Mouse (Mus musculus) 3T3-L1 (cell line): Measurements from ENCODE around the gene Aoc1.
"Not testable (repeated sequence)": the region's sequence is repeated elsewhere in the genome, so short reads cannot be mapped to it uniquely, and the experiment has no call there.

Source experiments
- DNase-seq: peaks from one replicate; pipeline ENCODE4 v3.0.0-alpha.2; 2015; ENCODE audit warnings: low read depth, low spot score

Gene Aoc1

DNA sequence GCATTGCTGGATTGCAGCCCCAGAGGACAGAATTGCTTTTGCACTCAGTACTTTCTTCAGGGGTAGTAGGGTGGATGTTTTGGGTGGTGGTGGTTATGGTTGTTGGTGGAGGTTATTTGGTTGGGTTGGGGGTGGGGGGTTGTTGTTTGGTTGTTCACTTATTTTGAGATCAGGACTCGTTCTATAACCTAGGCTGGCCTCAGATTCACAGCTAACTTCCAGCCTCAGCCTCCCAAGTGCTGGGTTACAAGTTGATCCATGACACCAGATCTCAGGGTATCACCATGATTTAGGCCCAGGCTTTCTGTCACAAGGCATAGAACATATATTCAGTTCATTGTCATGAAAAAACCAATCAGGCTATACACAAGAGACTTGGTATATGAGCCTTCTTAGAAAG, 11.8 kb upstream of the Aoc1 start:
- no peak for DNase-seq

GRCm38 (mm10) chr6:48861616-48862280, 10.9 kb upstream of the Aoc1 start:
- DNase-seq = no peak

DNA sequence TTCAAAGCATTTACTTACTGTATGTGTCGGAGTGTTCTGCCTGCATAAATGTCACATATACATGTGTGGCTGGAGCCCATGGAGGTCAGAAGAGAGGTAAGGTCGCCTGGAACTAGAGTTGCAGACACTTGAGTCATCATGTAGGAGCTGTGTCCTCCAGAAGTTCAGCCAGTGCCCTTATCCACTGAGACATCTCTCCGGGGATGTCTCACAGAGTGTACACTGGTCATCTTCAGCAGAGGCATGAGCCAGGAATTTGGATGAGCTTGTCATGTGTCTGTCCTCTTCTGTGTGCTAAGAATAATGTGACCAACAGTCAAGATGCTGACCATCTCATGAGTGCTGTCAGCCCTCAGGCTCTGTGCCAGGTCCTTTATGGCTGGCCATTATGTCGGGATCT, 9.9 kb upstream of the Aoc1 start:
- no peak for DNase-seq

- DNase-seq = no peak
Observed at GRCm38 (mm10) chr6:48863488-48863887, 9.2 kb upstream of the Aoc1 start.

- DNase-seq = no peak
Observed at GRCm38 (mm10) chr6:48864181-48864580, 8.5 kb upstream of the Aoc1 start.

GRCm38 (mm10) chr6:48864723-48865122, 8.0 kb upstream of the Aoc1 start:
- DNase-seq = no peak

GRCm38 (mm10) chr6:48865152-48865745, 7.4 kb upstream of the Aoc1 start:
- DNase-seq = no peak

GRCm38 (mm10) chr6:48866355-48866950, 6.2 kb upstream of the Aoc1 start:
- not testable (repeated sequence) for DNase-seq

GRCm38 (mm10) chr6:48867158-48867557, 5.5 kb upstream of the Aoc1 start:
- no peak for DNase-seq

GRCm38 (mm10) chr6:48869774-48870173, 2.9 kb upstream of the Aoc1 start:
- DNase-seq = peak; percentile 60

DNA sequence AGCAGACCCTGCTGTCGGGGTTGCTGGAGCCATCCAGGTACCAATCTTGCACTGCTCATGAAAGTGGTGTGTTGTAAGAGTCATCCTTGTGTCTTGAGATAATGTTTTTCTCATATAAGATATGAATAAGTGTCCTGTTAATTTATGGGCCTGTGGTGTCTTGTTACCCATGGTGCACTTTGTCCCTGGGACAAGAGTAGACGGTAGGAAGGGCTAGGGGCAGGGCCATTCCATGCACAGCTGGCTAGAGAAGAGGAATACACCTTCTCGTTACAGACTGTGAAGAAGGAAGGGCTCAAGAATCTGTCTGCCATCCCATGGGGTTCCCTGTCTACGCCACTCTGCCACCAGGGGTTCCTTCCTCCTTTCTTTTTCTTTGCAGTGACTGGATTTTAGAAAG, 1.9 kb downstream of the Aoc1 start:
- no peak for DNase-seq

DNA sequence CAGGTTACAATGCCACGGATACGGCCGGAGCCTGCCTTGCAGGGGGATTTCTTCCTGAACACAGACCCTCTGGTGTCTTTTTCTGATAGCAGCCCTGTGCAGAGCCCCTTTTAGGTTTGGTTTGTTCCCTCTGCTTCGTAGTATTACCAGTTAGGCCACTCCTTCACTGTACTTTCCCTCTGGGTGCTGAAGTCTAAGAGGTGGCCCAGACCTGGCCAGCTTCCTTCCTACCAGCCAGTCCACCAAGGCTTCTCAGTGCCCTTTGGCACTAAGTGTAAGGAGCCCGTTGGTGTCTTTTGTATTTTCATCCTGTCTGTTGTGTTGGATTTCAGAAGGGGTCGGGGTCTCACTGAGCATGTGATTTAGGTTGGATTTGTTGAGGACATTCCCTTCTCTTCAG, 2.8 kb downstream of the Aoc1 start:
- DNase-seq = no peak

- no peak for DNase-seq
Observed at GRCm38 (mm10) chr6:48876510-48877135, 3.9 kb downstream of the Aoc1 start.

- no peak for DNase-seq
Observed at GRCm38 (mm10) chr6:48894203-48894602, 21.5 kb downstream of the Aoc1 start.

- no peak for DNase-seq
Observed at GRCm38 (mm10) chr6:48894938-48895818, 22.5 kb downstream of the Aoc1 start.

- no peak for DNase-seq
Observed at GRCm38 (mm10) chr6:48895941-48896340, 23.2 kb downstream of the Aoc1 start.

DNA sequence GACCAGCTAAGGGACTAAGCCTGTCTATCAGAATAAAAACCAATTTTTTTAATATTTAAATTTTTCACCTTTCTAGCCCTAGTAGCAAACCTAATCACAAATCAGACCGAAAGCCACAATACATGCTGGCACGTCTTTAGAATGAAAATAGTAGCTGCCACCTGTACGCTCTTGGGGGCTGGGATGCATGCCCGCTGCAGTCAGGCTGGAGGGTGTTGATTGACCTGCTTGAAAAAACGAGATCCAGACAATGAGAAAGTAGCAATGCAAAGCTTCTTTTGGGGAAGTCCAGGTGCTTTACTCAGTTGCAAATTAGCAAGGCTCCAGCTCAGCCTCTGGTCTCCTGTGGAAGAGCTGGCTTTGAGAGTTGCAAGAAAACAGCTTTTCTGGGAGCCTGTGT, 24.3 kb downstream of the Aoc1 start:
- DNase-seq = no peak

DNA sequence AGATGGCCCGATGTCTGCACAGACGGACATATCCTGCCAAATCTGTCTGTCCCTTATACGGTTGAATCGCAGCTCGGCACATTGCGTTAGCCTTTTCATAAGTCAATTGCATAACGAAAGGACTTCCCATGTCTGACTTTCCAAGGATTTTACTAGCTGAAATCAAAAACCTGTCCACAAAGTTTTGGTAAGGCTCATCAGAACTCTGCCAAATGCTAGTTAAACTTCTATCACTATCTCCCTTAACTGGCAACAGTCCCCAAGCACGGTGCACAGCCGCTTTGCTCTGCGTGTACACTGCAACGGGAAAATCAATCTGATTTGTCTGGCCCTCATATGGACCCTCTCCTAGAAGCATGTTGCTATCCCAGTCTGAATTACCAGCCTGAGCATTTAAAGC, 28.6 kb downstream of the Aoc1 start:
- not testable (repeated sequence) for DNase-seq

DNA sequence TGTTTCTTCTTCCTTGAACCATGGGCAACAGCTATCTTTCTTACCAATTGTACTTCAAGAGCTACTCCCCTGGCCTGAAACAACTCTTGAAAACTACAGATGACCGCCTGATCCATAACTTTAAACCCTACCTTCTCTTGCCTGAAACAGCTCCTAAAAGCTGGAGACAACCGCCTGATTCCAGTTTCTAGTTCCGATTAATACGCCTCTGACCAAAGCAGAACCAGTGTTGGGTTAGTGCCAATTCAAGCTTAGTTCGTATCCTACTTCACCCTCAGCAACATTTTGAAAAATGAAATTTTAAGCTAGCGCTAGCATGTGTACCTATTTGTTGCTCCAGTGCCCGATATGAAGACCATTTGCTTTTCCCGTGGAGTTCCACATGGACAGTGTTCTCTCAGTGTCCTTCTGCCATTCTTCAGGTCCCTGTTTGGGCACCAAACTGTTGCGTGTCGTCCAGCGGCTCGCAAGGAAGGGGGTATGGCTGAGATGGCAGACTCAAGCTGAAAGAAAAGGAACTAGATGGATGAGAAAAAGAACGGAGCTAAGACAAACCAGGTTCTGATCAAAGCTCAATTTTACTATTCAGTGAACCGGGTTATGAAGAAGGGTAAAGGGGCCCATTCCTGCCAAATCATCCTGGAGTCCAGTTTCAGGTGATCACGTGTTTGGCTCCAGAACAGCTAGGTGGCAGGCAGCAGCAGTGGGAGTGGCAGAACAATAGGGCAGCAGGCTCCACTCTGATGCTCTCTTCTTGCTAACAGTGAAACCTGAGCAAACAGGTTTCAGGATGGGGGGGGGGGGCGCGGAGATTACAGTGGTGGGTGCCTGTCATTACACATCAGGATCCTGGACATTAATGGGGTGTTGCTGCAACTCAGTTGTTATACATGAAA, 30.1 kb downstream of the Aoc1 start:
- DNase-seq = no peak

DNA sequence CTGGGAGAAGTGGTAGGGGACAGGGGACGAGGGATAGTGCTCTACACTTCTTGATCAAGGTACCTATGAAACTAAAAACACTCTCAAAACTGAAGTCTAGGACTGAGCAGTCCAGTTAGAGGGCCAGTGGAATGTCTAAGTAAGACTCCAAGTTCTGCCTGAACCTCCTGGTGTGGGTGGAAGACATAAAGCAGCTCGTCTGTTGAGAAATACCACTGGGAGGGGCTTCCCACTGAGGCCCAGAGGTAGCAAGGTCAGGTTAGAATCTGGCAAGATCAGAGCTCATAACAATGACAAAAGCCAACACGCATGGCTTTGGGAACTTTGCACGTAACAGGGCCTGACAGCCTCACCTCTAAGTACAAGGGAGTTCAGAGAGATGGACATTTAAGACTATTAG, 30.7 kb downstream of the Aoc1 start:
- DNase-seq = no peak

DNA sequence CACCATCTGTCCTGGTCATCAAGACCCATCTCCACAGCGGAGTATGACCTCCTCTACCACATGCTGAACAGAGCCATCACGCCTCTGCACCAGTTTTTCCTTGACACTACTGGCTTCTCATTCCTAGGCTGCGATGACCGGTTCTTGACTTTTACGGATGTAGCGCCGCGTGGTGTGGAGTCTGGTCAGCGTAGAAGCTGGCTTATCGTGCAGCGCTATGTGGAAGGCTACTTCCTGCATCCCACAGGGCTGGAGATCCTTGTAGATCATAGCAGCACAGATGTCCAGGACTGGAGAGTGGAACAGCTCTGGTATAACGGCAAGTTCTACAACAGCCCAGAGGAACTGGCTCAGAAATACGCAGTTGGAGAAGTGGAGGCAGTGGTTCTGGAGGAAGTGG, 32.9 kb downstream of the Aoc1 start:
- no peak for DNase-seq
